In the genomic region with DNA sequence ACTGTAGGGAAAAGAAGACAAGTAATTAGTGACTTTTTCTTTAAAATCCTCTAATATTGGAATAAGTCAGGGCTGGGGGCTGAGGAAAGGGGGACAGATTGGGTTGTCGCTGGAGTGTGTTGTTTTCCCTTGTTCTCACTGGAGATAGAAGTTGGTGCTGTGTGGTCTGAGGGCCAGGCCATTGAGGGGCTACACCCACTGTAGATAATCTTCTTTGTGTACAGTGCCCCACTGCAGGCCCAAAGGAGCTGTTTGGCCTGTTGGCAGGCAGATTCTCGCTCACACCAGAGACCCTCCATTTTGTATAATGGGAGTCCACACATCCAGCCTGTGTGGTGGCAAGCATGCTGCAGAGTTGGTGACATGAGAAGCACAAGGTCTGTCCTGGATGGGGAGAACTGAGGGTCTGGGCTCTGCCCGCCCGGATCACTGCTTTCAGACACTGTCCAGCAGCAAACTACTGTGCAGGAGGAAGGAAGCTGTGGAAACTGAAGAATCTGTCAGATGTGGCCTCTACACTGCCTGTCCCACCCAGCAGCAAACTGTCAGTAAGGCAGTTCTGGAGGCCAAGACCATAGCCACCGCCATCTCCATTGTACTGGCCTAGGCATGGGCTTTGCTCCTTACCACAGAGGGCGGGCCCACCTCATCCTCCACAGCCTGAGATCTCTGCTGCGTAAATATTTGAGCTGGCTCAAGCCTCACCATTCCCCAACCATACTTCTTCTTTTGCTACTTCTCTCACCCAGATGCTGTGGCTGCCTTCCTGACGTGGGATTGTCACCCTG, we compare ENCODE assay signal across 12 mouse cellular contexts. TPM values are rescaled to one million over a fixed set of nuclear protein-coding genes. Genes with fewer than 3 reads are reported as not detected.
DNase-seq lines count a peak whose midpoint lies in the region; ATAC-seq and TF ChIP-seq lines count a peak whose summit lies in the region.
"Had no signal": no experiment of that assay in that cellular context is flagged by ENCODE, and none has a peak within 500 bp of the region (broad histone marks: within the 10 kb centered on the region; RNA-seq: fewer than 3 reads in every experiment).

No protein-coding gene starts in this region.

- no peak for DNase-seq in heart, adult 18-20 months
- DNase-seq in spleen, adult 2 months (ENCODE audit: low read depth in 1 of 2, low spot score in 2 of 2) = no peak
- no peak for DNase-seq in spleen, postnatal 14 days (ENCODE audit: low spot score in 2 of 2)
- DNase-seq in urinary bladder, adult 2 months (ENCODE audit: low spot score) = no peak
- DNase-seq in frontal cortex, postnatal 14 days (ENCODE audit: low spot score in 2 of 2) = no peak
- DNase-seq in gastrocnemius, postnatal 36 days = no peak
- DNase-seq: cerebellum, postnatal 36 days; right cerebral cortex, adult 18-20 months had no signal

- H3K36me3 ChIP-seq in heart, embryonic 13.5 days = no peaks in the 10 kb centered on the region; the same call in 1 of the 2 replicates
- H3K36me3 ChIP-seq in spleen, adult 2 months (ENCODE audit: control insufficient read depth, insufficient read depth, low read length) = no peaks in the 10 kb centered on the region
- no peaks in the 10 kb centered on the region; the same call in 1 of the 2 replicates for H3K36me3 ChIP-seq in lung, embryonic 16.5 days (ENCODE audit: control insufficient read depth, insufficient read depth, low read length)

- 61% methylated on average over 8 of the region's 8 CpGs for WGBS in heart, embryonic 13.5 days
- 48% methylated on average over 8 of the region's 8 CpGs for WGBS in spleen, adult 2 months
- WGBS in lung, embryonic 16.5 days = 55% methylated on average over 8 of the region's 8 CpGs

- H3K27ac ChIP-seq in heart, embryonic 13.5 days (replicated peaks) = peak overlapping the region; percentile 49
- peak overlapping the region; percentile 20 for H3K27ac ChIP-seq in spleen, adult 2 months (ENCODE audit: insufficient read depth, low read length)
- H3K27ac ChIP-seq in lung, embryonic 16.5 days (ENCODE audit: low read length) = peak overlapping the region; percentile 19
- H3K27ac ChIP-seq: forebrain, embryonic 13.5 days had no signal

- peak; percentile 52 for ATAC-seq in heart, embryonic 13.5 days (ENCODE audit: extremely low read depth, insufficient number of reproducible peaks, low FRiP score, low TSS enrichment)
- peak; percentile 69 for ATAC-seq in lung, embryonic 16.5 days (ENCODE audit: low read depth)
- ATAC-seq: forebrain, embryonic 13.5 days had no signal

- peaks cover 63% of the 10 kb centered on the region for H3K4me1 ChIP-seq in heart, embryonic 13.5 days
- peaks cover 23% of the 10 kb centered on the region for H3K4me1 ChIP-seq in spleen, adult 2 months (ENCODE audit: control insufficient read depth, insufficient read depth, insufficient read length)
- peaks cover 35% of the 10 kb centered on the region for H3K4me1 ChIP-seq in lung, embryonic 16.5 days (replicated peaks; ENCODE audit: control insufficient read depth, insufficient read depth, low read length)

- no peak overlapping the region for H3K4me2 ChIP-seq in heart, embryonic 13.5 days
- no peak overlapping the region for H3K4me2 ChIP-seq in lung, embryonic 16.5 days (ENCODE audit: low read depth, low read length)
- H3K4me2 ChIP-seq: forebrain, embryonic 13.5 days had no signal

- no peak overlapping the region for H3K4me3 ChIP-seq in heart, embryonic 13.5 days
- H3K4me3 ChIP-seq in spleen, adult 2 months (ENCODE audit: extremely low read depth, insufficient read depth, insufficient read length) = no peak overlapping the region
- no peak overlapping the region for H3K4me3 ChIP-seq in lung, embryonic 16.5 days (ENCODE audit: low read length)
- H3K4me3 ChIP-seq: forebrain, embryonic 13.5 days had no signal

- no peak for TF ChIP-seq POLR2A in spleen, adult 2 months (IDR thresholded peaks at IDR 0.05; ENCODE audit: low read depth, low read length)

- H3K9ac ChIP-seq in heart, embryonic 13.5 days = no peak overlapping the region
- 0 out of 2 replicates have a peak overlapping the region, but pooled peaks have one; percentile 9 for H3K9ac ChIP-seq in lung, embryonic 16.5 days (ENCODE audit: low read length)
- H3K9ac ChIP-seq: forebrain, embryonic 13.5 days had no signal

- no peak for TF ChIP-seq CTCF in spleen, adult 2 months (IDR thresholded peaks at IDR 0.05; ENCODE audit: extremely low read depth, insufficient read depth, insufficient read length, insufficient replicate concordance)

- H3K27me3 ChIP-seq in heart, embryonic 13.5 days (replicated peaks) = no peaks in the 10 kb centered on the region
- H3K27me3 ChIP-seq in spleen, adult 2 months (ENCODE audit: control insufficient read depth, insufficient read depth, low read length) = no peaks in the 10 kb centered on the region
- H3K27me3 ChIP-seq in lung, embryonic 16.5 days (ENCODE audit: control insufficient read depth, insufficient read depth, low read depth, low read length) = no peaks in the 10 kb centered on the region
- H3K27me3 ChIP-seq: CH12.LX; forebrain, embryonic 13.5 days had no signal

- H3K9me3 ChIP-seq in heart, embryonic 13.5 days = no peaks in the 10 kb centered on the region
- H3K9me3 ChIP-seq in lung, embryonic 16.5 days (ENCODE audit: control insufficient read depth, low read length) = no peaks in the 10 kb centered on the region
- H3K9me3 ChIP-seq: forebrain, embryonic 13.5 days had no signal

- intact Hi-C loops in gastrocnemius, postnatal 36 days (cut with DNase I) = no loop called here

RNA-seq across cellular contexts. Expression of a gene that starts 30.0 kb away (rescaled TPM):
- polyA plus RNA-seq in heart, embryonic 13.5 days (2015; fragmentation: Nextera tagmentation; extraction: Ambion mirVana) = 15.0 and 15.5 TPM in 2 replicates
- total RNA-seq in heart, adult 18-20 months (2021) = 10 to 100 TPM; 13.1 to 13.5 TPM
- 18.5 and 27.3 TPM in 2 replicates for polyA plus RNA-seq in spleen, adult 2 months (2012; rRNA removed)
- 15.0 and 15.8 TPM in 2 replicates for polyA plus RNA-seq in lung, embryonic 16.5 days (2015; fragmentation: Nextera tagmentation; extraction: Ambion mirVana)
- polyA plus RNA-seq in urinary bladder, adult 2 months (2012; rRNA removed) = 27.2 and 27.6 TPM in 2 replicates
- total RNA-seq in gastrocnemius, postnatal 36 days (2021) = 1 to 10 TPM; 4.5 to 7.0 TPM
